Mouse (Mus musculus) bone marrow macrophage, adult 2 months (primary cell): ENCODE data around the gene Ampd3. TPM values are rescaled to one million over a fixed set of nuclear protein-coding genes. Genes with fewer than 3 reads are reported as not detected.

Source experiments
- H3K27ac ChIP-seq: 2 replicates; pipeline ENCODE4 v1.5.1; 2012; ENCODE audit warnings: low read depth, low read length; ENCODE audit not compliant: insufficient read depth
- H3K4me1 ChIP-seq: 2 replicates; pipeline ENCODE4 v1.6.1; 2012; ENCODE audit warnings: low read length; ENCODE audit not compliant: control insufficient read depth, insufficient read depth
- H3K4me3 ChIP-seq: 2 replicates; pipeline ENCODE4 v1.5.1; 2012; ENCODE audit warnings: mild to moderate bottlenecking, low read length, moderate library complexity; ENCODE audit not compliant: insufficient read depth
- CTCF ChIP-seq: IDR thresholded peaks from 2 replicates; pipeline ENCODE4 v1.5.1; 2012; ENCODE audit warnings: low read depth, mild to moderate bottlenecking, low read length, moderate library complexity
- POLR2A ChIP-seq: IDR thresholded peaks from 2 replicates; pipeline ENCODE4 v1.6.1; 2012; ENCODE audit warnings: mild to moderate bottlenecking, low read depth, low read length, borderline replicate concordance
- polyA plus RNA-seq: library from polyadenylated mRNA; stranded (reverse); fragments of >200 nt; gene quantifications from 2 replicates; pipeline ENCODE4 v1.2.4, GENCODE M21; 2012; ENCODE audit not compliant: missing spikeins, insufficient read depth, insufficient read length

The Ampd3 gene
- polyA plus RNA-seq, 1 experiment: 44.5 TPM

- TF ChIP-seq POLR2A: no peak
- no peak for TF ChIP-seq CTCF
- H3K4me3 ChIP-seq: no peak overlapping the region
- peaks cover 40% of the 10 kb centered on the region for H3K4me1 ChIP-seq
- no peak overlapping the region for H3K27ac ChIP-seq
Measured at GRCm38 (mm10) chr7:110779605-110780111, 11.7 kb downstream of the Ampd3 start.

- Histone ChIP-seq H3K4me1 (peaks cover 37% of the 10 kb centered on the region), H3K27ac (no peak overlapping the region), H3K4me3 (no peak overlapping the region)
- TF ChIP-seq POLR2A: no peak
Measured at GRCm38 (mm10) chr7:110780520-110780919, 12.5 kb downstream of the Ampd3 start.

- no peak overlapping the region for H3K27ac ChIP-seq
- peaks cover 39% of the 10 kb centered on the region for H3K4me1 ChIP-seq
- no peak for TF ChIP-seq POLR2A
- no peak for TF ChIP-seq CTCF
- H3K4me3 ChIP-seq: no peak overlapping the region
Measured at GRCm38 (mm10) chr7:110781231-110781711, 13.3 kb downstream of the Ampd3 start.

- Histone ChIP-seq H3K27ac (no peak overlapping the region), H3K4me3 (no peak overlapping the region), H3K4me1 (peaks cover 43% of the 10 kb centered on the region)
- TF ChIP-seq POLR2A (no peak), CTCF (no peak)
Measured at GRCm38 (mm10) chr7:110782135-110782534, 14.1 kb downstream of the Ampd3 start.

GRCm38 (mm10) chr7:110782845-110783478, 15.0 kb downstream of the Ampd3 start:
- no peak overlapping the region for H3K27ac ChIP-seq
- TF ChIP-seq CTCF (no peak), POLR2A (no peak)
- no peak overlapping the region for H3K4me3 ChIP-seq
- H3K4me1 ChIP-seq: peaks cover 50% of the 10 kb centered on the region

- Histone ChIP-seq H3K27ac (no peak overlapping the region), H3K4me1 (peaks cover 67% of the 10 kb centered on the region), H3K4me3 (no peak overlapping the region)
- TF ChIP-seq CTCF: no peak
- TF ChIP-seq POLR2A: no peak
Measured at GRCm38 (mm10) chr7:110784965-110785364, 17.0 kb downstream of the Ampd3 start.

GRCm38 (mm10) chr7:110785741-110786146, 17.7 kb downstream of the Ampd3 start:
- Histone ChIP-seq H3K4me1 (peaks cover 63% of the 10 kb centered on the region), H3K4me3 (no peak overlapping the region), H3K27ac (peak overlapping the region; percentile 78; the same call in 1 of the 2 replicates)
- no peak for TF ChIP-seq POLR2A
- TF ChIP-seq CTCF: no peak

- TF ChIP-seq CTCF (no peak), POLR2A (no peak)
- peak overlapping the region; percentile 87 for H3K27ac ChIP-seq
Measured at GRCm38 (mm10) chr7:110787310-110787709, 19.3 kb downstream of the Ampd3 start.

GRCm38 (mm10) chr7:110790878-110791277, 22.9 kb downstream of the Ampd3 start:
- Histone ChIP-seq H3K4me1 (peaks cover 59% of the 10 kb centered on the region), H3K27ac (no peak overlapping the region), H3K4me3 (no peak overlapping the region)
- TF ChIP-seq POLR2A: no peak
- no peak for TF ChIP-seq CTCF

More at GRCm38 (mm10) chr7:110787310-110787709, 19.3 kb downstream of the Ampd3 start:
- Histone ChIP-seq H3K4me1 (peaks cover 49% of the 10 kb centered on the region), H3K4me3 (no peak overlapping the region)

- TF ChIP-seq CTCF (no peak), POLR2A (no peak)
- H3K4me3 ChIP-seq: no peak overlapping the region
- peaks cover 57% of the 10 kb centered on the region for H3K4me1 ChIP-seq
- no peak overlapping the region for H3K27ac ChIP-seq
Measured at GRCm38 (mm10) chr7:110792201-110792600, 24.2 kb downstream of the Ampd3 start.

GRCm38 (mm10) chr7:110792834-110793233, 24.8 kb downstream of the Ampd3 start:
- Histone ChIP-seq H3K27ac (no peak overlapping the region), H3K4me3 (no peak overlapping the region), H3K4me1 (peaks cover 58% of the 10 kb centered on the region)
- TF ChIP-seq CTCF: no peak
- TF ChIP-seq POLR2A: no peak
